Mouse (Mus musculus): ENCODE data around the gene Olfr146.

The Olfr146 gene

DNA sequence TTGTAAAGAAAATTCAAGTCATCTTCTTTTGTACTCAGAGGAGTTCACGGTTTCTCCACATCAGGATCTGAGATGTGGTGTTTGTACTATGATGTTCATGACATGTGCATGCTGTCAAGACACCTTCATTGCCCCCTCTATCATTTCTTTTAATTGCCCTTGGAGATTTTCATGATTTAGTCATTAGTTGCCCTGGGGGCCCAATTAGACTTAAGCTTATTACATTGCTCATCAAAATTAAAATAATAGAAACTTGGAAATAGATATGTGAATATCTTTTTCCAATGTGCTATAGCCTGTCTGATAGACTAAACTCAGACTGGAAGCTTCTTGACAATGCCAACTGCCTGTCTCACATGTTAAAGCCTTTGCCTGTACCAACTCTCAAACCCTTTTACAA is at the start of gene Olfr146:
Olfr146 (minus strand) TSS at position 101 of the 400 bp plus-strand sequence.
- DNase-seq: no peak

DNA sequence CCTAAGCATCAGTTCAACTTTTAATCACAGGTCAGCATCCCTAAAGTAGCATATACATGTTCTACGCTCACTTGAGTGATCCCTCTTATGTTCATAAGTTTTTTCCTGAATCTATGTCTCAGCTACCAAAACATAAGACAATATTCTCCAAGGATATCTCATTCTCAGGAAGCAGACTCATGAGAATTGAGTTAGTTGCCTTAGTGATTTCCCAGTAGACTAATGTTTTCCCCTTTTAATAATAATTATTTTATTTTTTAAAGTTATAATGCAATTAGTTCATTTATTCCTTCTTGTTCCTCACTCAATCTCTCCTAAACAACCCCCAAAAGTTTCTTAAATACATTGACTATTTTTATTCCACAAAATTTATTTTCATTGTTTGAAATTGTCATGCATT is 41.7 kb upstream of the Olfr146 start, which contains the start of gene Olfr937:
Olfr937 (minus strand) TSS at position 101 of the 400 bp plus-strand sequence.
- no peak for DNase-seq

DNA sequence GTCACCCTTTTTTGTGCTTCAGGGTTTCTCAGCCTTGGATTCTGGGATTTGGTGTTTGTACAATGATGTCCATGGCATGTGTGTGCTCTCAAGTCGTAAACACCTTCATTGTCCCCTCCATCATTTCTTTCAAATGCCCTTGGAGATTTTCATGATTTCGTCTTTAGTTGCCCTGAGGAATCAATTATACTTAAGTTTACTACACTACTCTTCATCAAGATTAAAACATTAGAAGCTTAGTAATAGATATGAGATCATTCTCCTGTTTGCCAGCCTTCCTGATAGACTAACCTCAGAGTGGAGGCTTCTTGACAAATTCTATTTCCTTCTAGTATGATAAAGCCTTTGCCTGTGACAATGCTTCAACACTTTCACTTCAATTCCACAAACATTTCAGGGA is 23.6 kb downstream of the Olfr146 start, which contains the start of gene Olfr935:
Olfr935 (minus strand) TSS at position 101 of the 400 bp plus-strand sequence.
- no peak for DNase-seq

DNA sequence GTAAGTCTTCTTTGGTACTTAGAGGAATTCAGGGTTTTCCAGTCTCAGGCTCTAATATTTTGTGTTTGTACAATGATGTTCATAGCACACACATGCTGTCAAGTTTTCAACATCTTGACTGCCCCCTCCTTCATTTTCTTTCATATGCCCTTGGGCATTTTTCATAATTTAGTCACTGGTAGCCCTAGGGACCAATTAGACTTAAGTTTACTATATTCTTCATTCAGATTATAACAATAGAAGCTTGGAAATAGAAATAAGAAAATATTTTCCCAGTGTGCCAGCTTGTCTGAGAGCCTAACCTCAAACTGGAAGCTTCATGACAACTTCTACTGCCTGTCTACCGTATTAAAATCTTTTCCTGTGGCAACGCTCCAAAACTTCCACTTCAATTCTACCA is 35.0 kb downstream of the Olfr146 start, which contains the start of gene Olfr934:
Olfr934 (minus strand) TSS at position 101 of the 400 bp plus-strand sequence.
- DNase-seq: no peak

DNA sequence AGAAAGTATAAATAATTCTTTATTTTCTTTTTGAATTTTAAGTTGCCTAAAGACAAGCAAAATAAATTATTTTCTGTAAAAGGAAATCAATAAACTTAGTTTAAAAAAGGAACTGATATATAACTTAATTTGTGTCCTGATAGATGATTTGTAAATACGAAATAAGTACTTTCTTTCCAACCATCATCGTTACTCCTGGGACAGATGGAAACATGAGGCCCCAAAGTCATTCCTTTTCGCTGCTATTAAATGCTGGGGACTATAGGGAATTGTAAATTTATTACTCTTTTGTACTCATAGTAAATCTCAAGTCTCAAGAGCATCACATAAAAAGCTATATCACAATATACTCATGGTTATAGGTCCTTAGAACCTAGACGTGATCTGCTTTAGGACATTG is 51.2 kb downstream of the Olfr146 start, which contains the start of gene Olfr933:
Olfr933 (plus strand) TSS at position 301 of the 400 bp plus-strand sequence.
- no peak for DNase-seq
